Mouse (Mus musculus): ENCODE measurements around the gene Gm12394. TPM values are rescaled to one million over a fixed set of nuclear protein-coding genes. Genes with fewer than 3 reads are reported as not detected.
A peak's percentile ranks its signal among the peaks of the same experiment; 100 is the strongest.
"Not testable (repeated sequence)": the region's sequence is repeated elsewhere in the genome, so short reads cannot be mapped to it uniquely, and the experiment has no call there.

Gene Gm12394
- 1 to 10 TPM in 1 of 2 experiments, under 1 TPM in 1; 0.68 to 1.0 TPM for total RNA-seq (2021)
- long read RNA-seq = 0 reads

GRCm38 (mm10) chr4:42856671-42857070, at the start of gene Gm12394:
Gene Gm12394 (minus strand): TSS chr4:42856771.
- DNase-seq (ENCODE audit: low spot score in 2 of 2) = not testable (repeated sequence)

- DNase-seq (ENCODE audit: low spot score in 2 of 2) = no peak
Measured at GRCm38 (mm10) chr4:42904966-42905365, 48.4 kb upstream of the Gm12394 start.

GRCm38 (mm10) chr4:42904523-42904922, 48.0 kb upstream of the Gm12394 start:
- DNase-seq (ENCODE audit: low spot score in 2 of 2) = peak; percentile 53 to 78

GRCm38 (mm10) chr4:42903942-42904341, 47.4 kb upstream of the Gm12394 start:
- no peak for DNase-seq (ENCODE audit: low spot score in 2 of 2)

- DNase-seq (ENCODE audit: low spot score in 2 of 2) = no peak
Measured at GRCm38 (mm10) chr4:42902730-42903129, 46.2 kb upstream of the Gm12394 start.

GRCm38 (mm10) chr4:42902174-42902573, 45.6 kb upstream of the Gm12394 start:
- DNase-seq (ENCODE audit: low spot score in 2 of 2) = no peak

GRCm38 (mm10) chr4:42900878-42901277, 44.3 kb upstream of the Gm12394 start:
- peak; percentile 39 to 69 for DNase-seq (ENCODE audit: low spot score in 2 of 2)

GRCm38 (mm10) chr4:42898914-42899313, 42.3 kb upstream of the Gm12394 start:
- DNase-seq (ENCODE audit: low spot score in 2 of 2) = no peak

- DNase-seq (ENCODE audit: low spot score in 2 of 2) = no peak
Measured at GRCm38 (mm10) chr4:42895118-42895517, 38.5 kb upstream of the Gm12394 start.

GRCm38 (mm10) chr4:42891176-42891575, 34.6 kb upstream of the Gm12394 start:
- DNase-seq (ENCODE audit: low spot score in 2 of 2) = no peak

GRCm38 (mm10) chr4:42888806-42889205, 32.2 kb upstream of the Gm12394 start:
- DNase-seq (ENCODE audit: low spot score in 2 of 2) = no peak

- no peak for DNase-seq (ENCODE audit: low spot score in 2 of 2)
Measured at GRCm38 (mm10) chr4:42886926-42887325, 30.4 kb upstream of the Gm12394 start.

GRCm38 (mm10) chr4:42880677-42880948, 24.0 kb upstream of the Gm12394 start:
- no peak for DNase-seq (ENCODE audit: low spot score in 2 of 2)

GRCm38 (mm10) chr4:42879829-42880676, 23.5 kb upstream of the Gm12394 start:
- DNase-seq (ENCODE audit: low spot score in 2 of 2) = no peak

GRCm38 (mm10) chr4:42877657-42878056, 21.1 kb upstream of the Gm12394 start:
- DNase-seq (ENCODE audit: low spot score in 2 of 2) = no peak

- DNase-seq (ENCODE audit: low spot score in 2 of 2) = peak; percentile 40 to 74
Measured at GRCm38 (mm10) chr4:42876586-42877291, 20.2 kb upstream of the Gm12394 start.

- DNase-seq (ENCODE audit: low spot score in 2 of 2) = no peak
Measured at GRCm38 (mm10) chr4:42874134-42874533, 17.6 kb upstream of the Gm12394 start, which contains the start of gene Fam205c. Gene Fam205c (minus strand): TSS chr4:42874234.

GRCm38 (mm10) chr4:42872746-42873435, 16.3 kb upstream of the Gm12394 start:
- no peak for DNase-seq (ENCODE audit: low spot score in 2 of 2)

- DNase-seq (ENCODE audit: low spot score in 2 of 2) = no peak
Measured at GRCm38 (mm10) chr4:42872151-42872550, 15.6 kb upstream of the Gm12394 start.

- peak in 1 of 2 experiments; percentile 25 for DNase-seq (ENCODE audit: low spot score in 2 of 2)
Measured at GRCm38 (mm10) chr4:42870748-42871147, 14.2 kb upstream of the Gm12394 start.

GRCm38 (mm10) chr4:42868193-42868592, 11.6 kb upstream of the Gm12394 start:
- no peak for DNase-seq (ENCODE audit: low spot score in 2 of 2)

- DNase-seq (ENCODE audit: low spot score in 2 of 2) = no peak
Measured at GRCm38 (mm10) chr4:42867390-42867789, 10.8 kb upstream of the Gm12394 start.

Measured in layer of hippocampus, adult 18-20 months (tissue).